Mouse (Mus musculus) bone marrow, adult 2 months (tissue): Measurements from ENCODE around the gene Cdca4. TPM values are rescaled to one million over a fixed set of nuclear protein-coding genes. Genes with fewer than 3 reads are reported as not detected.

ENCODE experiments used
- H3K27ac ChIP-seq: fragments of 200-500 bp; 2 replicates; pipeline ENCODE4 v1.5.1; 2012; ENCODE audit warnings: low read depth, mild to moderate bottlenecking, control low read depth, inconsistent platforms, low read length; ENCODE audit not compliant: control insufficient read depth, poor library complexity, insufficient read depth
- H3K4me1 ChIP-seq: fragments of 200-500 bp; 2 replicates; pipeline ENCODE4 v1.6.1; 2011; ENCODE audit warnings: low read length; ENCODE audit not compliant: control insufficient read depth, insufficient read depth
- H3K4me3 ChIP-seq: fragments of 200-500 bp; replicated peaks from 2 replicates; pipeline ENCODE3; 2011; ENCODE audit warnings: mild to moderate bottlenecking, low read depth, low read length, control low read depth; ENCODE audit not compliant: control insufficient read depth
- CTCF ChIP-seq: fragments of 200-500 bp; IDR thresholded peaks from 2 replicates; pipeline ENCODE4 v1.5.1; 2011; ENCODE audit warnings: low read length, control low read depth; ENCODE audit not compliant: control insufficient read depth, insufficient read depth
- POLR2A ChIP-seq: fragments of 200-500 bp; IDR thresholded peaks from 2 replicates; pipeline ENCODE4 v1.6.1; 2011; ENCODE audit warnings: low read depth, mild to moderate bottlenecking, control low read depth, low read length, borderline replicate concordance; ENCODE audit not compliant: control insufficient read depth
- WGBS: fragments of 180-500 bp; shearing (Covaris S2); methylation state at CpG from one replicate; pipeline ENCODE4 v1.1.7; 2018; 5-methylcytosine and 5-hydroxymethylcytosine counted together
- polyA plus RNA-seq: library from polyadenylated mRNA; stranded (reverse); fragments of >200 nt; gene quantifications from 2 replicates; pipeline ENCODE4 v1.2.4, GENCODE M21; 2011; ENCODE audit warnings: low replicate concordance; ENCODE audit not compliant: missing spikeins, insufficient read depth, insufficient read length

The Cdca4 gene
- polyA plus RNA-seq, 1 experiment = 40.6 TPM

DNA sequence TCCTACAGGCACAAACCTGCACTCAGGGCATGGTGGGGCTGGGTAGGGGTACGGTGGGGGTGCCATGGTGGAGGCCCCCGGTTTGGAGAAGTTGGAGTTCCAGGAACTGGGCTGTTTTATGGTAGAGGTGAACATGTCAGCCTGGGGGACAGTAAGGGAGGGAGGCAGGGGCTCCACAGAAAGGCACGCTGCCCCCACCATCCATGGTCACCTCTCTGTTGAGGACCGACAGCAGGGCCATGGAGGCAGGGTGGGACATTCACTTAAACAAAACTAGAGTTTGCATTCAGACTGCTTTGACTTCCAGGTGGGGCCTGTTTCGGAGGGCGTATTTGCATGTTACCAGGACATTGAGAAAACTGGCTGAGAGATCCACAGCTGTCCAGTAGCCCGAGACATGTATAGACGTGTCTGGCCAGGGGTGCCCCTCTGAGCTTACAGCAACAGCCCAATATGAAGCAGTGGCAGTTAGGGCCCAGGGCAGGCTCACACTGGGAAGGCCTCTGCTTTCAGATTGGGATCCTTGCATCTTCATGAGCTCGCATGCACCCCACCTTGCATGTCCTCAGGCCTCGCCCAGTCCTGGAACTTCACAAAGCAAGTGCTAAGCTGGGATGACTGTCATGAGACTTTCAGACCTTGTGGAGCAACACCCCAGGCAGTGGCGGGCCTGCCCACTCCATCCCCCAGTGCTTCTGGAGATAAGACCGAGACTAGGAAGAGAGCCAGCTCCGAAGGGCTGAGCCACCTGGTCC, 35.4 kb downstream of the Cdca4 start:
- no peak for TF ChIP-seq POLR2A
- no peak for TF ChIP-seq CTCF
- Histone ChIP-seq H3K4me1 (no peaks in the 10 kb centered on the region), H3K27ac (no peak overlapping the region), H3K4me3 (no peak overlapping the region)
- 71% methylated on average over 13 of the region's 13 CpGs for WGBS

DNA sequence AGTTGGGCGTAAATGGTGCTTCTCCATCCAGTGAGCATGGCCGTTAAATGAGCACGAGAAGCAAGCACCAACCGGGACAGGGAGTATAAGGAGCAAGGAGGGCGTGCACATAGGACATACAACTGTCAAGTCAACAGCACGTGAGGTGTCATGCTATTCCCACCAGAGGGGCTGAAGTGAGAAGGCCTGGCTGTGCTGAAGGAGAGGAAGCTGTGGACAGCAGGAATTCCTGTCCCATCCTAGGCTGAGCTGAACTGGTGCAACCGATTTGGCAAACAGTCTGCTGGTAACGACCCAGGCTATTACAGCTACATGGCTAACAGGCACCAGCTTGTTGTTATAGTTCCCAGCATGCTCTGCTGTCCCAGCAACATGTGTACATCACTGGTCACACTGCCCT, 38.2 kb downstream of the Cdca4 start:
- H3K4me1 ChIP-seq = no peaks in the 10 kb centered on the region
- WGBS = 56% methylated on average over 8 of the region's 8 CpGs
- no peak for TF ChIP-seq POLR2A

DNA sequence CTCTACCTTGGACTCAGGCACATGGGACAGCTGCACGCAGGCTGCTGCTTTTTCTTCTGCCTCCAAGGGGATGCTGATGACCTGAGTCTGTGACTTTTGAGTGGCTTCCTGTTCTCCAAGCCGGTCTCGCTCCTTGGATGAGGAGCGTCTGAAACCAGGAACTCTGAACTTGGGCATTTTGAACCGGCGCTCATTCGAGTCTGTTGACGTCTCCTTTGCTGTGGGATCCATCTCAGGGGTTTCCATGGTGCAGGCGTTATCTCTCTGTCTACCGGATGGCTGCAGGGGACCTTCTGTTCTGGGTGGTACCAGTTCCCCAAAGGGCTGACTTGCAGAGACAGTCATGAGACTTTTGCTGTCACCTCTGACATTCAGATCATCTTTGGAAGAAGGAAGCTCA, 54.7 kb downstream of the Cdca4 start:
- 82% methylated on average over 10 of the region's 10 CpGs for WGBS

More for the DNA sequence above, 38.2 kb downstream of the Cdca4 start:
- H3K4me3 ChIP-seq = no peak overlapping the region
- no peak overlapping the region for H3K27ac ChIP-seq

DNA sequence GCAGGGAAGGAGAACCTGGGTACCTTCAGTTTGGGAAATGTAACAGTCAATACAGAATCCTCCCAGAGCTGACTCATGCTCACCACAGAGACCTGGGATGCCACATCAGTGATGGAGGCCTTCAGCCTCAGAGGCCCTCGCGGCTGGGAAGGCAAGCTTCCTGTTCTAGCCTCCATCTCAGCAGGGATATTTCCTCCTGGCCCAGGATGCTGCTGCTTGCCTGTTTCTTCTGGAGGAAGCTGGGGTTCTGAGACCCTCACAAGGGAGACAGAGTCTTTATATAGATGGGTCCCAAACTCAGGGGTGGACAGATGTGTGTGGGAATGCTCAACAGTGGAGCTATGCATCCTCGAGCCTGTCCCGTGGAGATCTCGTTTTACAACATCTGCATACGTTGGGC, 55.2 kb downstream of the Cdca4 start:
- Histone ChIP-seq H3K27ac (no peak overlapping the region), H3K4me3 (no peak overlapping the region), H3K4me1 (no peaks in the 10 kb centered on the region)
- no peak for TF ChIP-seq CTCF
- no peak for TF ChIP-seq POLR2A
- WGBS = 62% methylated on average over 6 of the region's 6 CpGs

More for the DNA sequence above, 54.7 kb downstream of the Cdca4 start:
- H3K4me1 ChIP-seq = no peaks in the 10 kb centered on the region
- H3K27ac ChIP-seq = no peak overlapping the region
- TF ChIP-seq POLR2A (no peak), CTCF (no peak)
- no peak overlapping the region for H3K4me3 ChIP-seq

DNA sequence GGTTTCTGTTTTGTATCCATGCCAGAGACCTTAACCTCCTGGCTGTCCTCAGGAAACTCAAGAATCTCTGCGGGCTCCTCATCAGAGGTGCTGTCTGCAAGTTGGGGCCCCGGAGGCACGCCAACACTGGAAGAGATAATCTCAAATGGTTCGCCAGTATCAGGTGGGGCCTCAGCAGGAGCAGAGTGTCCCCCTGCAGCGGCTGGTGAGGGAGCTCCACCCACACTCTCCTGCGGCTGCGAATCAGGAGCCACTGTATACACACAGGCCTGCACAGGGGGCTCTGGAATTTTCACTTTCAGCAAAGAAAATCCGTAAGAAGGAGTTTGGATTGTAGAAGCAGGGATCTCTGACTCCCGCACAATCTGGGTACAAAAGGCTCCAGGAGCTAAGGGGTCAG, 55.9 kb downstream of the Cdca4 start:
- 79% methylated on average over 9 of the region's 9 CpGs for WGBS
- no peak for TF ChIP-seq POLR2A
- no peak for TF ChIP-seq CTCF

DNA sequence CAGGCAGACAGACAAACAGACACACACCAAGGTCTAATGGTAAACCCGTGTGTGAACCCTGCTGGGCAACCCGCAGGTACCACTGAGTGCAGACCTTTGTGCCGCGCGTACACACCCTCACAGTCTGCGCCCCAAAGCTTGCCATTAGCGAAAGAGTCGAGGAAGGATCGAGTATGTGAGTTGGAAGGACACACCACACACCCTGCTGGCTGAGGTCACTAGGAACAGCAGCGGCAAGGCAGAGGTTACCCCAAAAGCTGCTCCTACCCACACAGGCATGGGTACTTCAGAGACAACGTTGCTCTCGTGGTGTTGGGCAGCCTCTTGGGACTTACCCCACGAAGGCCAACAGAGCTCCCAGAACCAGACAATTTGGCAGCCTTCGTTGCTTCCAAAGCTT, 56.9 kb downstream of the Cdca4 start:
- no peaks in the 10 kb centered on the region for H3K4me1 ChIP-seq
- no peak overlapping the region for H3K4me3 ChIP-seq
- WGBS = 84% methylated on average over 14 of the region's 14 CpGs
- TF ChIP-seq POLR2A = no peak
- TF ChIP-seq CTCF = no peak
- H3K27ac ChIP-seq = no peak overlapping the region

More for the DNA sequence above, 55.9 kb downstream of the Cdca4 start:
- Histone ChIP-seq H3K4me3 (no peak overlapping the region), H3K27ac (no peak overlapping the region), H3K4me1 (no peaks in the 10 kb centered on the region)

DNA sequence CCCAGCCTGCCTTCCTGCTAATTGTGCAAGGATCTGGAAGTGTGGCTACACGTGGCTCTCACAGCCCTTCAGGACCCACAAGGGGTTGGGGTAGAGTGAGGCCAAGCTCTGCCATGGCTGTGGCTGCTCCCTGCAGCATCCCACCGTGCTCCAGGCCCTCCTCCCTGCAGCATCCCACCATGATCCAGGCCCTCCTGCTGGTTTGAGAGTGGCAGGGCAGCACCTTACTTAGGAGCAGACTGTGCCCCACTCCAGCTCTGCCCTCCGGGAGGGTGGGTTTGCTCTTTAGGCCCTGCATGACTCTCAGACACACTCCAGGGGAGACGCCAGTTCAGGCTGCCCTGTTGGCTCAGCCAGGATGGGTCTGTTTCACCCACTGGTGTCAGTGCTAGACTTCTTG, 58.8 kb downstream of the Cdca4 start:
- WGBS = 70% methylated on average over 4 of the region's 4 CpGs
- TF ChIP-seq POLR2A (no peak), CTCF (no peak)
- H3K4me3 ChIP-seq = no peak overlapping the region
- no peaks in the 10 kb centered on the region for H3K4me1 ChIP-seq
- H3K27ac ChIP-seq = no peak overlapping the region

Other genes starting within 250 kb of the Cdca4 start
- gene Inf2, start 240.6 kb downstream of the Cdca4 start, polyA plus RNA-seq = 40.0 and 82.8 TPM in 2 replicates
- gene Adssl1, start 209.4 kb downstream of the Cdca4 start, polyA plus RNA-seq = 21.0 and 44.8 TPM in 2 replicates
- 47.7 and 81.1 TPM in 2 replicates for gene Siva1, start 184.7 kb downstream of the Cdca4 start, polyA plus RNA-seq
- gene Akt1, start 154.5 kb downstream of the Cdca4 start, polyA plus RNA-seq = 39.8 and 56.1 TPM in 2 replicates
- gene Zbtb42, start 150.6 kb downstream of the Cdca4 start, polyA plus RNA-seq = 2.6 and 5.1 TPM in 2 replicates
- 0.29 and 5.8 TPM in 2 replicates for gene Cep170b, start 109.0 kb downstream of the Cdca4 start, polyA plus RNA-seq
- gene Pld4, start 68.8 kb downstream of the Cdca4 start, polyA plus RNA-seq = 62.4 and 128 TPM in 2 replicates
- gene Ahnak2, start 26.8 kb downstream of the Cdca4 start, polyA plus RNA-seq = 1.4 TPM in 1 of 2 replicates, not detected in the other
- 1.9 TPM in 1 of 2 replicates, not detected in the other for gene Clba1, start 20.5 kb downstream of the Cdca4 start, polyA plus RNA-seq
- gene Gpr132, start 38.8 kb upstream of the Cdca4 start, polyA plus RNA-seq = 6.1 and 15.8 TPM in 2 replicates
- 0.77 and 6.4 TPM in 2 replicates for gene Jag2, start 100.4 kb upstream of the Cdca4 start, polyA plus RNA-seq
- 7.3 and 31.0 TPM in 2 replicates for gene Nudt14, start 112.7 kb upstream of the Cdca4 start, polyA plus RNA-seq
- gene Btbd6, start 147.1 kb upstream of the Cdca4 start, polyA plus RNA-seq = 3.3 and 6.3 TPM in 2 replicates
- gene Brf1, start 171.3 kb upstream of the Cdca4 start, polyA plus RNA-seq = 54.8 and 94.0 TPM in 2 replicates
- gene Pacs2, start 185.1 kb upstream of the Cdca4 start, polyA plus RNA-seq = 25.9 and 33.7 TPM in 2 replicates
- 1.3 and 3.0 TPM in 2 replicates for gene Tex22, start 245.1 kb upstream of the Cdca4 start, polyA plus RNA-seq